Mouse (Mus musculus) left cerebral cortex, postnatal 36 days (tissue): ENCODE data around the gene Mpp2. TPM values are rescaled to one million over a fixed set of nuclear protein-coding genes. Genes with fewer than 3 reads are reported as not detected.

Experiments
- DNase-seq, 2 experiments: peaks; one replicate each; pipeline ENCODE4 v3.0.0; 2021 to 2022; ENCODE audit warnings: low spot score in 2 of 2, mixed read lengths in 1 of 2
- intact Hi-C: fragments of 180-260 bp; cut with DNase I; formaldehyde crosslinking; loops from one replicate; pipeline ENCODE4 v1.15.1; 2025
- total RNA-seq, 2 experiments: library from RNA; stranded (reverse); gene quantifications; 2 replicates each; pipeline ENCODE4 v1.2.3; 2021

Mpp2 gene
- total RNA-seq, 2 experiments from 2014 or later = 148 to 157 TPM

DNA sequence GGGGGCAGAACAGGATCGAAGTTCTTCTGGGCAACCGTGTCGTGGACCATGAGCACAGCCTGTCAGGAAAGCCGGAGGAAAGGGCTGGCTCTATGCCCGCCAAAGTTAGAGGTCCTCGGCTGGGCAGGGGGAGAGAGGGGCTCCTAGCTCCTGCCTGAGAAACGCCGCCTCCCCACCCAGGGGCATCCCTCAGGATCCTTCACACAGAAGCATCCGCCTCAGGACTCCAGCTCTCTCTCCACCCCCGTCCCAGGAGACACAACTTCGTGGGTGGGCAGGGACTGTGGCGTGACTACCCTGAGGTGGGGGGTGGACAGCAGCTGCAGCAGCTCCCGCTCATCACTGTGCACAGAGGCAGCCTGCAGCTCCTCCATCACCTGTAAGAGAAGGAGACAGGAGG is 64.9 kb downstream of the Mpp2 start:
- intact Hi-C loops = no loop called here
- peak in 1 of 2 experiments; percentile 74 for DNase-seq

DNA sequence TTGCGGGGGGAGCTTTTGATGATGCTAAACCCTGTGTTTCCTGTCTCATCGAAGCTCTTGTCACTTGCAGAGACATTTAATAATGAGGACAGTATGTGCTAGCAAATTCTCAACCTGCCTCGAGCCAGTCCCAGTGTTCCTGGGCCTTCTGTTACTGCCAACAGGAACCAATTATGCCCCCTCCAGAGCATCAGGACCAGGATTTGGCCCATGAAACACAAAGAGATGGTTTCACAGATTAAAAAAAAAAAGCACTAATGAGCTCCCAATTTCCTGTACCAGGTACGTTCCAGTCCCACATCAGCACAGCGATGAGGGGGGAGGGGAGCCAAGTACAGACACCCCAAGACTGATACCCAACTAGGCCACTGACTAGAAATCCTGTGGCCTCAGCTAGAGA is 67.1 kb downstream of the Mpp2 start:
- DNase-seq = no peak
- intact Hi-C loops = no loop called here

DNA sequence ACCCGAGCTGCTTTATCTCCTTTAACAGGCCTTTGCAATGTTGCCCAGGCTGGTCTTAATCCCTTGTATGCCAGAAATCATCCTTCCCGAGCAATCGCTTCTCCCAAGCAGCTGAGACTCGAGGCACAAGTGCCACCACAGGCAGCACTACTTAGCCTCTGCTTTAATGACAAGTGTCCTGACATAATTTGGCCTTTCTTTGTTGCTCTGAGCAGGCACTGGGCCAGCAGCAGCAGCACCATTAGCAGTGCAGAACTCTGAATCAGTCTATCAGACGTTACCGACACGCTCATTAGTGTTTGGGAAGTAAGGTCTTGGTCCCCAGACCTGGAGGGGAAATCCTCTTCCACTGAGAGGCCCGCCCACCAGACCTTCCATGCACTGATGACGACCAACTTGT is 68.6 kb downstream of the Mpp2 start:
- no peak for DNase-seq
- intact Hi-C loops = no loop called here

DNA sequence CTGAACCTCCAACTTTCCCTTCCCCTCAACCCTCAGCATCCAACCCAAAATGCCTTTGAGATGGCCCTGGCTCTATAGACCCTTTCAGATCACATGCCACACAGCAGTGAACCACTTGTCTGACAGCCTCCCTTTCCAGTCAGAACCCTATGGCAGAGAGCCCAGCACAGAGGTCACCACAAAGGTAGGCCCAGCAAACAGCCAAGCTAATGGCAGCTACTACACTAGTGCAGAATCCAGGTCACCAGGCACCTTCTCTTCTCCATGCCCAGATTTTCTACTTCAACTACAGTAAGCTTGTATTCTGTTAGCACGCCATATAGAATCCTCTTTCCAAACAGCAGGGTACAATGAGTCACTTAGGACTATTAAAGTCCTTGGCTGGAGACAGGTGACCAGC is 72.2 kb downstream of the Mpp2 start:
- no peak for DNase-seq
- intact Hi-C loops = no loop called here

DNA sequence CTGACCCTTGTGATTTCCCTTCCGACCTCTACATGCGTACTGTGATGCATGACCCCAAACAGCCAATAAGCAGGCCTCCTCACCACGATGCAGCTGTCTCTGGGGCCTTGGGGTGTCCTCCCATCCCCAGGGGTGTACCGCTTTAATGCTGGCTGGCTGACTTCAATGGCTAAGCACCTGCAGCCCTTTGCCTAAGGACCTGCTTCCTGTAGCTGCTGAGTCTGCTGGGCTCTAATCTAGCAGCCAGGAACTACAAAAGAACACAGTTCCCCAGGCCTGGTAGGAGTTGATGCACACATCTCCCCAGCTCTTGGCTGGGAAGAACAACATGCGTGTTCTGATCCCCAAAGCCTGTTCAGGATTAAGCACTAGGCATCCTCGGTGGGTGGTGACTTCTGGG is 72.8 kb downstream of the Mpp2 start:
- DNase-seq = no peak
- intact Hi-C loops = no loop called here

DNA sequence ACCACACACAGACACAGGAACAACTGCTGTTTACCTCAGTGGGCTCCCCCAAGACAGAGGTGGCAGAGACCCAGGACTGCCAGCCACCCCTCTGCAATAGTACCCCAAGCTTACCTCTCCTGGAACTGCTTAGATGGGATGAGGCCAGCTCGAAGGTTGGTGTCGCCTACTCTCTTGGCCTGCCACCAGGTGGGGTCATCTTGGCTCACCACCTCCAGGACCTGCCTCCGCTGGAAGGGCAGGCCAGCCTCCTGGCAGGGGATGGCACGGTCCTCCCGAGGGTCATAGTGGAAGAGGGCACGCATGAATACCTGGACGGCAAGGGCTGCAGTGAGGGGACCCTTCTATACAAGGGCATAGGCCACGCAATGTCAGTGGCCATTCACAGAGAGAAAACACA is 75.1 kb downstream of the Mpp2 start:
- intact Hi-C loops = no loop called here
- DNase-seq = no peak

DNA sequence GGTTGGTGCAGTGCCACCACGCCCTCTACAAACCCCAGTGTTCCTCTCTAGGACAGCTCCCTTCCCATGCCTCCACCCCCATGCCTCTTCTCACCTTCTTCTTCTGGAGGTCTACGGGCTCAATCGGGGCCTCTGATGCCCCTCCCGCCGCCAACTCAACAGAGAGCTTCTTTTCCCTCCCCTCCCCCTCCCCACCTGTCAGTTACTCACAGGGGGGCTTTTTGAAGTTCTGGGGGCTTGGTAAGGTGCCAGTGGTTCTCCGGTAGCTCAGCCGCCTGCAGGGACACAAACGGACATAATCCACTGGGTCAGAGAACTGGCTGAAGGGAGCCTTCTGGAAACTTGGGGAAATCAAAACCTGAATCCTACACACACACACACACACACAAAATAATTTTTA is 76.8 kb downstream of the Mpp2 start:
- intact Hi-C loops = no loop called here
- no peak for DNase-seq

DNA sequence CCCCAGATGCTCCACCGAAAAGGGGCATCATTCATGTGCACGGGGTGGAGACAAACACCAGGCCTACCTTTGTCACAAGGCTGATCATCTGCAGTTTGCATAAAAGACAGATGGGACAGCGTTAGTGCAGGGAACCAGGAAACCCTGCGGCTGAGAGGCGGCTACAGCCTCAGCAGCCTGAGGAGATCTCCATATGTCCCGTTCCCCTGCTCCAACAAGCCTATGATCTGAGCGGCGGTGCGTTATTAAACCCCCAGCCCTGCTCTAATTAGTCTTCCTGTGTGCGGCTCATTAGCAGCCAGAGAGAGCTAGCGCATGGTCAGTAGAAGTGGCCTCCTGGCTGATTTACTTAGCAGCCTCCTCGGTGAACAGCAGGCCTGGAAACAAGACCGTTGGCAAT is 78.2 kb downstream of the Mpp2 start:
- intact Hi-C loops = no loop called here
- peak in 1 of 2 experiments; percentile 45 for DNase-seq

DNA sequence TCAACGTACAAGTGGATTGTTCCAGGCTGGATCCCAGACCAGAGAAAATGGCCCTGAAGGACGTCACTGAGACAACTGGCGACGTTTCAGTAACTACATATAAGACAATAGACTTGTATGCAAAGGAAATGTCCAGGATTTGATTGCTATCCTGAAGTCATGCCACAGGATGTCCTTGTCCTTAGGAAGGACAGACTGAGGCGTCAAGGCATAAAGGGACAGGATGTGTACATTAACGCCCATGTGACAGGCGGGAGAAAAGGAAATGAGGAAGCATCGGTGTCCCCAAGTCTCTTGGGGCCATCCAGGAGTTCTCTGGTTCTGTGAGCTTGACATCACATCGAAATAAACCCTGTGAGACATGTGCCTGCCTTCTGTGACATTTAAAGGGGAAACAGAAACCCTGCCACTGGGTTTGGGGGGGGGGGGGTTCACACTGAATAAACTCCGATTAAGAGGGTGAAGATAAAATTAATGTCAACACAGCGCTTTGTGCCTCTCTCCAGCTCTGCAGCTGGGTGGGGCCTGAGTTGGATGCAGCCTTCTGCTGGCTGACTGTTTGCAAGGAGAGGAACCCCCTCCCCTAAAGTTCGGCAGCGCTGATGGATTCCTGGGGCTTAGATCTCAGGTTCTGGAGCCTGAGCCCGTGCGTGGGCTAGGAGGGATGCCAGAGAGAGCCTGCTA is 79.2 kb downstream of the Mpp2 start:
- intact Hi-C loops = no loop called here
- DNase-seq = no peak

DNA sequence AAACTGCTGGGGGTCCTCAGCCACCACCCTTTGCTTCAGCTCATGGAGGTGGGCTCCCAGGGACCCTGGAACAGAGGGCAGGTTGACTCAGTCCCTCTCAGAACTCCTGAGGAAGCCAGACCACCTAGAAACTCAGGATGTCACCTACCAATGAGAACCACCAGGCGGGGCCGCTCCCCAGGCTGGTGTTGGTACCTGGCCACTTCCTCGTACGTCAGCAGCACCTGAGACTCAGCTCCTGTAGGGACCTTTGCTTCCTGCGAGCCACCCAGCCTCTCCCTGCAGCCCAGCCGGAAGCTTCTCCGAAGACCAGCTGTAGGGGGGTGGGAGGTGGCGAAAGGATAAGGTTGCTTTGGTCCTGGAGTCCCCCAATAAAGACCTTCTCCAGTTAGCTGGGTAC is 79.9 kb downstream of the Mpp2 start:
- intact Hi-C loops = no loop called here
- no peak for DNase-seq

Other genes with a start within 250 kb of the Mpp2 start
- gene Meox1, start 194.1 kb downstream of the Mpp2 start, total RNA-seq = under 1 TPM; 0.34 to 0.49 TPM
- under 1 TPM in 1 of 2 experiments, not detected in 1; 0.15 TPM for gene Sost, start 121.5 kb downstream of the Mpp2 start, total RNA-seq
- not detected for gene Cfap97d1, start 104.2 kb downstream of the Mpp2 start, total RNA-seq
- gene Dusp3, start 101.5 kb downstream of the Mpp2 start, total RNA-seq = 100 to 1,000 TPM; 201 to 252 TPM
- 10 to 100 TPM; 69.0 to 85.2 TPM for gene Mpp3, start 60.1 kb downstream of the Mpp2 start, total RNA-seq
- under 1 TPM in 1 of 2 experiments, not detected in 1; 0.32 TPM for gene Cd300lg, start 47.0 kb downstream of the Mpp2 start, total RNA-seq
- not detected for gene Ppy, start 12.8 kb upstream of the Mpp2 start, total RNA-seq
- gene Pyy, start 19.3 kb upstream of the Mpp2 start, total RNA-seq = not detected
- gene Nags, start 57.0 kb upstream of the Mpp2 start, total RNA-seq = not detected
- gene Tmem101, start 67.9 kb upstream of the Mpp2 start, total RNA-seq = 10 to 100 TPM; 24.2 to 27.3 TPM
- 10 to 100 TPM; 58.0 to 58.7 TPM for gene Lsm12, start 96.8 kb upstream of the Mpp2 start, total RNA-seq
- 10 to 100 TPM; 56.1 to 67.2 TPM for gene G6pc3, start 101.1 kb upstream of the Mpp2 start, total RNA-seq
- gene Hdac5, start 141.7 kb upstream of the Mpp2 start, total RNA-seq = 100 to 1,000 TPM; 270 to 275 TPM
- gene BC030867, start 160.4 kb upstream of the Mpp2 start, total RNA-seq = 1 to 10 TPM; 1.2 TPM
- gene Asb16, start 180.2 kb upstream of the Mpp2 start, total RNA-seq = 1 to 10 TPM; 1.2 to 1.7 TPM
- 10 to 100 TPM; 70.8 to 77.7 TPM for gene Tmub2, start 196.4 kb upstream of the Mpp2 start, total RNA-seq
- gene Atxn7l3, start 208.1 kb upstream of the Mpp2 start, total RNA-seq = 100 to 1,000 TPM; 227 to 258 TPM
- 100 to 1,000 TPM; 114 to 125 TPM for gene Ubtf, start 231.2 kb upstream of the Mpp2 start, total RNA-seq